Mouse (Mus musculus) kidney, adult 8-10 months (tissue): Measurements from ENCODE around the gene Kctd14.
A peak's percentile ranks its signal among the peaks of the same experiment; 100 is the strongest.
"Not testable (repeated sequence)": the region's sequence is repeated elsewhere in the genome, so short reads cannot be mapped to it uniquely, and the experiment has no call there.

Source experiments
- DNase-seq, 2 experiments: peaks; one replicate each; pipeline ENCODE4 v3.0.0; 2022

The Kctd14 gene

GRCm38 (mm10) chr7:97451023-97451422, at the start of gene Kctd14:
TSS of gene Kctd14 (plus strand) at chr7:97451323.
- DNase-seq: not testable (repeated sequence)

GRCm38 (mm10) chr7:97407145-97407544, 44.0 kb upstream of the Kctd14 start:
- DNase-seq: no peak

GRCm38 (mm10) chr7:97411106-97411505, 40.0 kb upstream of the Kctd14 start:
- DNase-seq: no peak

- DNase-seq: no peak
These were observed 39.5 kb upstream of the Kctd14 start for GRCm38 (mm10) chr7:97411575-97411974.

- DNase-seq: no peak
These were observed 37.1 kb upstream of the Kctd14 start for GRCm38 (mm10) chr7:97413981-97414380.

GRCm38 (mm10) chr7:97414426-97414825, 36.7 kb upstream of the Kctd14 start:
- DNase-seq: peak; percentile 54 to 67

- no peak for DNase-seq
These were observed 36.0 kb upstream of the Kctd14 start for GRCm38 (mm10) chr7:97414915-97415687.

- no peak for DNase-seq
These were observed 34.6 kb upstream of the Kctd14 start for GRCm38 (mm10) chr7:97416473-97416872.

- DNase-seq: peak; percentile 85 to 88
These were observed 34.0 kb upstream of the Kctd14 start, which contains the start of gene Thrsp for GRCm38 (mm10) chr7:97416906-97417777. TSS of gene Thrsp (minus strand) at chr7:97417730.

GRCm38 (mm10) chr7:97418717-97419116, 32.4 kb upstream of the Kctd14 start:
- peak; percentile 37 to 39 for DNase-seq

- no peak for DNase-seq
These were observed 32.0 kb upstream of the Kctd14 start for GRCm38 (mm10) chr7:97419163-97419562.

- no peak for DNase-seq
These were observed 30.7 kb upstream of the Kctd14 start for GRCm38 (mm10) chr7:97420406-97420805.

GRCm38 (mm10) chr7:97420958-97421651, 30.0 kb upstream of the Kctd14 start:
- no peak for DNase-seq

GRCm38 (mm10) chr7:97423754-97424153, 27.4 kb upstream of the Kctd14 start:
- DNase-seq: peak; percentile 66 to 67

GRCm38 (mm10) chr7:97424621-97425245, 26.4 kb upstream of the Kctd14 start:
- peak; percentile 72 to 91 for DNase-seq

- DNase-seq: no peak
These were observed 24.6 kb upstream of the Kctd14 start for GRCm38 (mm10) chr7:97426566-97426965.

GRCm38 (mm10) chr7:97427296-97427695, 23.8 kb upstream of the Kctd14 start:
- no peak for DNase-seq

- DNase-seq: no peak
These were observed 23.2 kb upstream of the Kctd14 start for GRCm38 (mm10) chr7:97427778-97428420.

- DNase-seq: peak; percentile 35 to 55
These were observed 21.4 kb upstream of the Kctd14 start for GRCm38 (mm10) chr7:97429705-97430104.

GRCm38 (mm10) chr7:97433517-97433916, 17.6 kb upstream of the Kctd14 start:
- DNase-seq: not testable (repeated sequence)

GRCm38 (mm10) chr7:97434517-97434916, 16.6 kb upstream of the Kctd14 start:
- DNase-seq: no peak

- DNase-seq: no peak
These were observed 12.1 kb upstream of the Kctd14 start for GRCm38 (mm10) chr7:97438986-97439385.
